Mouse (Mus musculus): ENCODE results near the gene Fkbp3.
"Not testable (repeated sequence)": the region's sequence is repeated elsewhere in the genome, so short reads cannot be mapped to it uniquely, and the experiment has no call there.

Fkbp3 gene

GRCm38 (mm10) chr12:65073611-65074178 is at the start of gene Fkbp3:
Fkbp3 (minus strand) TSS chr12:65074007.
- DNase-seq, result peak; percentile 96

GRCm38 (mm10) chr12:65119451-65119850 is 45.6 kb upstream of the Fkbp3 start:
- no peak for DNase-seq

DNA sequence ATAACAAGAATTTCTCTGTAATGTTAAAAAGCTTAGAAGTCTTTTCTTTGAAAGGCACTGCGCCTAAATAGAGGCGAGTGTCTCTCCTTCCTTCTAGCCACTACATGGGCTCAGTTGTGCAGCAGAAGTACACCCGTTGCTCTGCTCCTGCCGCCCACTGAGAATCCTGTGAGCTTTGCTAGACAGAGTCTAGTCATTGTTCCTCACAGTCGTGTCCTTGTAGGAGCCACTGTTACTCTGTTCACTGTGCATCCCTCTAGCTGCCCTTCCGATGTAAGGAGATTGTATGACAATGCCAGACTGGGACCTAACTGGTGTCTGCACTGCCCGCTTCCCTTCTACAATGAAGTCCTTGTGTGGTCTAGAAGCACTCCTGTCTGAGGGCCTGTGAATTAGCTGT is 45.2 kb upstream of the Fkbp3 start:
- DNase-seq, result no peak

DNA sequence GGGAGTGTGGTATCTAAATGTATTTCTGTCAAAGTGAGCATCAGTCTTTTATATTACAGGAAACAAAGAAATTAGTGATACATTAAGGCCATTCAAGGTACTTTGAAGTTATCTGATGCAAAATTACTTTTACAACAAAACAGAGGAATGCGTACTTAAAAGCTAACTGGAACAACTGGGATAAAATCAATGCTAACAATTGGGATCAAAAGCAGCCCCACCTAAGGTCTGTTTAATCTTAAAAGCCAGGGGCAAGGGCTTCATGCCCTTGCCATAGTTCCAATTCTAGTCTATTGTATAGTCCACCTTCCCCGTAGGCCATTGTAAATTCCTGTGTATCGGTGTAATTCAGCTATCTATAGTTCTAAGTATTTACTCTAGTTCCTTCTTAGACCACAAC is 41.2 kb upstream of the Fkbp3 start:
- not testable (repeated sequence) for DNase-seq

DNA sequence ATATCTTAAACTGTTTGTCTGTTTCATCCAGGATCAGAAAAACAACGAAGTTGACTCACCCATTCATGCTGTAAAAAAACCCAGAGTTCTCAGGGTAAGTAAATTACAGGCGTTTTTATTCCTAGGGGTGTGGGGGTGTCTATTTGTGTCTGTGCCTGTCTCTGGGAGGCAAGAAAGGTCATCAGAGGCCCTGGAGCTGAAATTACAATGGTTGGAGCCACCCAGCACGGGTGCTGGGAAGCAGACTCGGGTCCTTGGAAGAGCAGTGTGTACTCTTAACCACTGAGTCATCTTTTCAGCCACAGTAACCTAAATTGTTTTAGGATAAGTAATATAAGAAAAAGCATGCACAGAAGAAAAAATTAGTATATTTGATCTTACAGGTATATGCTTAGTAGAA is 40.1 kb upstream of the Fkbp3 start:
- DNase-seq, result no peak

- no peak for DNase-seq
Measured at GRCm38 (mm10) chr12:65112811-65113210, 39.0 kb upstream of the Fkbp3 start.

- no peak for DNase-seq
Measured at GRCm38 (mm10) chr12:65111503-65111902, 37.7 kb upstream of the Fkbp3 start.

DNA sequence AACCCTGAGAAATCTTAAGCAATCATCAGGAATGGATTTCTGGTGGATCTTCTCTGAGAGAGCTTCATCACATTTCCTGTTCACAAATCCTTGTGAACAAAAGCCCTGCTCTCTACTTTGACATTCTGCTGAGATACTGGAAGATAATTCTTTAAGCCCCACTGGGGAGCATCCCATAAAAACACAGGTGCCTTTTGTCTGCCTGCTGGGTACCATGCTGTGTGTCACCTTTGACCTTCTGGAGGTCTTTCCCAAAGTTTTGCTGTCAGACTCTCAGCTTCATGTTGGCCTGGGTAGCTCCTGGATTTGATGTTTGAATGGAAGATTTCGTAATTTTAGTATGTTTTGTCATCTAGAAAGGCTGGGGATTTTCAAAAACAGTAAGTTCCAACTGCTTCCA is 34.9 kb upstream of the Fkbp3 start:
- no peak for DNase-seq

- DNase-seq, result no peak
Measured at GRCm38 (mm10) chr12:65076906-65077305, 3.1 kb upstream of the Fkbp3 start.

DNA sequence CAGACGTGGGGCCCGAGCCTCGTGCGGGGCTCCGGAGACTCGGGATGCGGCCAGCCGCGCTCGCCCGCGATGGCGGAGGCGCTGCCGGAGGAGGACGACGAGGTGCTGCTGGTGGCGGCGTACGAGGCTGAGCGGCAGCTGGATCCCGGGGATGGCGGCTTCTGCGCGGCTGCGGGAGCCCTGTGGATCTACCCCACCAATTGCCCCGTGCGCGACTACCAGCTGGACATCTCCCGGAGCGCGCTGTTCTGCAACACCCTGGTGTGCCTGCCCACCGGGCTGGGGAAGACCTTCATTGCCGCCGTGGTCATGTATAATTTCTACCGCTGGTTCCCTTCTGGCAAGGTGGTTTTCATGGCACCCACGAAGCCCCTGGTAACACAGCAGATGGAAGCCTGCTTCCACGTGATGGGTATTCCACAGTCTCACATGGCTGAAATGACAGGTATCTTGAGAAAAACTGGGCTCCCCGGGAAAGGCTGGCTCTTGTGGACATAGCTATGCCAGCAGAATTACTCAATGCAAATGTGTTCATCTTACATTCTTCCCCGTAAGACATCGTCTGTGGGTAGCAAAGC is 2.0 kb upstream of the Fkbp3 start:
- peak; percentile 48 for DNase-seq

GRCm38 (mm10) chr12:65075085-65075732 is 1.4 kb upstream of the Fkbp3 start, which contains the start of gene Fancm:
Fancm (plus strand) TSS chr12:65075603.
- DNase-seq, result peak; percentile 85

DNA sequence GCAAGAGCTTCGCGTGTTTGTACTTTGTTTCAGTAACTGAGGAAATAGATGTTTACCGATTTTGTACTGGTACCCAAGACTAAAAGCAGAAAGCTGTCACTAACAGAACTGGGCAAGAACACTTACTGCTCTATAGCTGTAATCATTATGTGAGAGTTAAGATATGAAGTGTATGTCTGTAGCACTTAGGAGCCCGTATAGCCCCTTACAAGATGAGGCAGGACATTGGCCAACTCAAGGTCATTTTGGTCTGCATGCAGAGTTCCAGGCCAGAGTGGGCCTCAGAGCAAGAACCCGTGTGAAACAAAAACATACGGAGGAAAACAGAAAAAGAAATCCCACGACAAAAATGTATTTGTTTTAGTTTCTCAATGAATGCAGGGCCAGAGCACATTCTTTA is 844 bp upstream of the Fkbp3 start:
- DNase-seq, result no peak

GRCm38 (mm10) chr12:65072911-65073610 is 746 bp downstream of the Fkbp3 start:
- no peak for DNase-seq

GRCm38 (mm10) chr12:65068409-65068808 is 5.4 kb downstream of the Fkbp3 start:
- no peak for DNase-seq

GRCm38 (mm10) chr12:65066234-65066633 is 7.6 kb downstream of the Fkbp3 start:
- no peak for DNase-seq

- no peak for DNase-seq
Measured at GRCm38 (mm10) chr12:65065241-65065640, 8.6 kb downstream of the Fkbp3 start.

- DNase-seq, result no peak
Measured at GRCm38 (mm10) chr12:65061082-65061481, 12.7 kb downstream of the Fkbp3 start.

DNA sequence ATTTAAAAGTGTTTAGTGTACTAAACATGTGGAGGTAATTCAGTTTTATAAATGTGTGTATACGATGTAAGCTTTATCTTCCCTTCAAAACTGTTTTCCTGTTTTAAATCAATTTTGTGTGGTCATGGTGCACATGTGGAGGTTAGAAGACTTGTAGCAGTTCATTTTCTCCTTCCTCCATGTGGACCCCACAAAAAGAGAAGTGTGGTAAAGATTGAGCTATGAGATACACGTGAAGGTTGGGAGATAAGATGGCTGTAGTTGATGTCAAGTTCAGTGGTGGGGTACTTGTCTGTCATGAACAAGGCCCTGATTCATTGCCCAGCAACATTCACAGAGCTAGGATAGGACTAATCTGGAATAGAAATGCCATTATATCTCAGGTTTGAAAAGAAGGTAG is 15.6 kb downstream of the Fkbp3 start:
- DNase-seq, result no peak

DNA sequence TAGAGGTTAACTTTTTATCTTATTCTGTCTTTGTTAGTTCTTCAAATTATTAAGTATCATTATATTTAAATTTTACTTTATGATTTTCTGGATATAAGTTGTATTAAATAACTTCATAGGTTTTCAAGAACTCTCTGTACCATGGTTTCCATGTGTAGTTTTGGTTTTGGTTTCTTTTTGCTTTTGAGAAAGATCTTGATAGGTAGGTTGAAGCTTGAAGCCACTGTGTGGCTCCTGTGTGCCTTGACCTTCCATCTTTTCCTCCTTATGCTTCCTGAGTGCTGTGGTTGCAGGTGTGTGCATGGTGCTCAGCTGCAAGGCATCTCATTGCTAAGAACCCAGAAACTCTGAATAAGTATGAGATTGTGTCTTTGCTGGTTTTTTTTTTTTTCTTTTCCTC is 25.0 kb downstream of the Fkbp3 start:
- DNase-seq, result no peak

DNA sequence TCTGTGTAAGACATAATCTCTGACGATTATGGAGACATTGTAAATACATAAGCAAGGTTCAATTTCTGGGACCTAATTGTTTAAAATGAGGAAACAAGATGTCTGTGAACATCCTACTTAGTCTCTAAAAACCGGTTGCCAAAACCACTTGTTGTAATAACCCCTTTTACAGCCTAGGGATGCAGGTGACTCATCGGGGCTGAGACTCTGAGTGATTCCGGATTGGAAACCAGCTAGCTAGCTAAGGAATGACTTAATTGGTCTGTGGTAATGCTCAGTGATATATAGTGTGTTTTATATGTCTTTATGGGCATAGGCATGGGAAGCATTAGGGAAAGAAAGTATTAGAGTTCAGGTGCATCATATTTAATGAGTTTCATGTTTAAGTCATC is 36.3 kb downstream of the Fkbp3 start:
- DNase-seq, result no peak

- DNase-seq, result no peak
Measured at GRCm38 (mm10) chr12:65036892-65037545, 36.8 kb downstream of the Fkbp3 start.

DNA sequence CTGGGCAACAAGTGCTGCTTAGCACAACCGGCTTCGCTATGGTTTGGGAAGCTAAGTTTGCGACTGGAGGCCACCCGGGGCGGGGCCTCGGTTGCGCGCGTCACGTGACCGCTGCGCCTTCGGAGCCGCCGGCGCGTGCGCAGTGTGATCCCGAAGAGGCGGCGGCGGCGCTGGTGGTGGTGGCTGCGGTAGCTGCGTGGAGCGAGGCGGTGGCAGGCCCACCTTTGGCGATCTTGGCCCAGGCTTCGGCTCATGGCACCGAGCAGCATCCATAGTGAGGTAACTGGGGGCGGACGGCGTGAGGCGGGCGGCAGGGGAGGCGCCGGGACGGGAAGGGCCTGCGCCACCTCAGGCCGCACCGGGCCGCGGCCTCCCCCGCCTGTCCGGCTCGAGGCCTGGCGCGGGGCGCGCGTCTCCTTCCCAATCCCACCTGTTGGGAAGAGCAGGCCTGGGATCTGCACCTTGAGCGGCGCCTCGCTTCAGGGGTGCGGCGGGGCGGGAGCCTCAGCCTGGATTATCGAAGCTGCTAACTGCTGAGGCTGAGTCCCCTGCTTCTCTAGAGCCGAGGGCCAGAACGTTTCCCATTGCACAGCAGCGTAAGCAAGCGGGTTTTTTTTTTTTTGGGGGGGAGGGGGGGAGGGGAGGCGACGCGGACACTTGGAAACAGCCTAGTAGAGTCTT is 37.5 kb downstream of the Fkbp3 start, which contains the start of gene Prpf39:
TSS of gene Prpf39 (plus strand) at position 144 of the 681 bp plus-strand sequence.
- DNase-seq, result peak; percentile 93

DNA sequence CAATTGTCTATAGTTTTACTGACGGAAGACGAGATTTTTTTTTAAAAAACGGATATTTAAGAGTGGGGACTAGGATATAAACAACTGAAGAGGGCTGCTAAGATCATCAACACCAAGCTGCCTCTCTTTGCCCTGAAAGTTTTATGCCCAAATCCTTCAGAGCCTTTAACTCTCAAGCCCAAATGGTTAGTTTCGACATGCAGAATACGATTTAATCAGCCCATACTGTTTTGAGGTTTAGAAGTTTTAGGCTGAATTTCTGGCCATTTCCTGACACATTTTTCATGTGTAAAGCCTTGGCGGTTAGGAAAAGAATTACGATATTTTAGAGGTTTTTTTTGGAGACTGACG is 38.0 kb downstream of the Fkbp3 start:
- no peak for DNase-seq
